Mouse (Mus musculus): ENCODE measurements at regions not wholly inside any gene's neighbourhood (a gene's known extent, or its start where the extent isn't known, plus 50 kb on each side); places are given as distances from the start of the nearest gene placed in this dataset.

DNA sequence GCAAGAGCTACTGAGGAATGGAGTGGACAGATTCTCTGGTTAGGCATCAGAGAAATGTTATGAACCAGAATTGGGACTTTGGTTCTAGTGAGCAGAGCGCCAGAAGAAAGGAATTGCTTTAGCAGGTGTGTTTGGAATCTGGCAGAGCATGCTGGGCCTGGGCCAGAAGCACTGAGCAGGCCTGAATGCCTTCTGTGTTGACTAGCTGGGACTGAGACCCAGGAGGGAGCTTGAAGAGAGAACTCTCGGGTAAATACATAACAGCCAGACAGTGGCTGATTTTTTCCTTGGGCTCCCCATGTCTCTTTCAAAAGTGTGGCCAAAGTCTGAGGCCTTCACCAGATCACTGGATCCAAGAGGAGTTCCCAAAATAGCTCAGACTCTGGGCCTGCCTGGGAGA, 107.5 kb upstream of the Zfp462 start:
- DNase-seq = peak; percentile 56 to 72

DNA sequence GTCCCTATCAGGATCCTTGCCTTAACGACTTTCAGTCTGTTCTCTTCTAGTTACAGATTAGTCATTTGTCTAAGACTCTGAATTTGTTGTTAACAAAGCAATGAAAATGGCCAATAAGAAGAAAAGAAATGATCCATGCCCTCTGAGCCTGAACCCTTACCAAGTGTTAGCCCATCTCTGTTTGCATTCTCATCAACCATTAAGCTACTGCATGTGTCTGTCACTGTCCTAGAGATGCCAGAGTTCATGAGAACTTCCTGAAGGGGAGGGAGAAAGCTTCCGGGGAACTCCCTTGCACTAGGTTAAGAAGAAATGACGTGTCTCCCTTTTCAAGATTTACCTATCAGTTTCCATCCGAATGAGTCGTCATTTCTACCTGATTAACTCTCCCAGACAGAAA, 106.7 kb upstream of the Zfp462 start:
- DNase-seq = no peak

GRCm38 (mm10) chr4:54838794-54839193, 106.1 kb upstream of the Zfp462 start:
- DNase-seq = no peak

GRCm38 (mm10) chr4:54852991-54853925, 91.6 kb upstream of the Zfp462 start:
- DNase-seq = no peak

DNA sequence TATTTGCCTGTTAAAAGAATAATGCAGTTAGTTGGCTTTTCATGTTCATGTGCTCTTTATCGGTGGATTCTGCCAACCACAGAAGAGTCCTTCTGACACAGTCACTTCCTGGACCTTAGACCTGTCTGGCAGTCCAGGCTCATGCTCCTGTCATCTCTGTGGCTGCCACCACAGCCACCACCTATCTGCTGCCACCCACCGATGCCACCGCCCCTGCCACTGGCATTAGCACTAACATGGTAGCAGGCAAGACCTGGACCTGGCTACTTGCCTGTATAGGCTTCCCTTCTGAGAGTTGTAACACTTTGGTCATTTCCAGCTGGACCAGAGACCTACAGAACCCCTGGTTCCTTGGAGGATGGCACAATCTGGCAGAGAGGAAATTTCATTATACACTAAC, 86.2 kb upstream of the Zfp462 start:
- DNase-seq = no peak

DNA sequence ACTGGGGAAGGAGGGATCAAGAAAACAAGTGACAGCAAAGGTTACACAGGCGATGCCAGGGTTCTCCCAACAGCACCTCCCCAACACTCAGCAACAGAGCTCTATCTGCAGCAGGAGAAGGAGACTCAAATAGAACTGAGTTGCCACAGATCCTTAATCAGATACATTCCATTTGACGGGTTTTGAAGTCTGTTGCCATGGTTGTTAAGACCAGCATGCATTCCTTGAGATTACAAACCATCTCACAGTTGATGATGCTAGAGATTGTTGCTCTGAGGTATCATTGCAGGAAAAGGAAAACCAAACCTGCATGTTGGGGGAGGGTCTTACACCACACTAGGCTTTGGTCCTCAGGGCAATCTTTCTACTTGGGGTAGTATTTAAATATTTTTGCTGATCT, 78.8 kb upstream of the Zfp462 start:
- DNase-seq = no peak

GRCm38 (mm10) chr4:54874136-54874827, 70.6 kb upstream of the Zfp462 start:
- no peak for DNase-seq

- DNase-seq = peak in 1 of 2 experiments; percentile 33
These were observed 69.3 kb upstream of the Zfp462 start for GRCm38 (mm10) chr4:54875506-54875905.

GRCm38 (mm10) chr4:54877361-54877760, 67.5 kb upstream of the Zfp462 start:
- no peak for DNase-seq

- no peak for DNase-seq
These were observed 66.3 kb upstream of the Zfp462 start for GRCm38 (mm10) chr4:54878531-54878930.

DNA sequence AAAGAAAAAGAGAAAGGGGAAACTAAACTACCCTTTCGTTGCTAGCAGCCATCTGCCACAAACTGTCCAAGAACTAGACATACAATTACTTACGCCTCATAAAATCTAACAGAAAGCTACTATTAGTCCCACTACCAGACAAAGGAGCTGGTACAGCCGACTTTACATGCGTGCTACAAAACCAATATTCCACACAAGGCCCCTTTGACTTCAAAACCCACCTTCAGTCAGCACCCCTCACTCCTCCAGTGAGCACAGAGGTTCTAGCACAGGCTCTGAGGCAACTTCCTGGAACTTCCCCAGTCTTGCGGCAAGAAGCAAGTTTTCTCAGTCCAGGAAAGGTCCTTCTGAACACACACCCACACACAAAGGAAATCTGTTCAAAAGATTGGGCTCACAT, 51.6 kb upstream of the Zfp462 start:
- no peak for DNase-seq
